Mouse (Mus musculus) testis, postnatal 10 days (tissue): ENCODE measurements around the gene Lyrm2.

ENCODE experiments used
- DNase-seq: peaks from one replicate; pipeline ENCODE4 v3.0.0; 2021; ENCODE audit warnings: low spot score

The Lyrm2 gene

GRCm38 (mm10) chr4:32799966-32800576, at the start of gene Lyrm2:
Gene Lyrm2 (plus strand): TSS chr4:32800253.
- DNase-seq, result peak; percentile 82

GRCm38 (mm10) chr4:32750711-32751110, 49.3 kb upstream of the Lyrm2 start:
- no peak for DNase-seq

- DNase-seq, result no peak
Observed at GRCm38 (mm10) chr4:32757430-32757829, 42.6 kb upstream of the Lyrm2 start.

- DNase-seq, result no peak
Observed at GRCm38 (mm10) chr4:32767471-32767870, 32.6 kb upstream of the Lyrm2 start.

- DNase-seq, result no peak
Observed at GRCm38 (mm10) chr4:32768046-32768445, 32.0 kb upstream of the Lyrm2 start.

GRCm38 (mm10) chr4:32770284-32770810, 29.7 kb upstream of the Lyrm2 start:
- no peak for DNase-seq

GRCm38 (mm10) chr4:32779996-32780395, 20.1 kb upstream of the Lyrm2 start:
- DNase-seq, result no peak

- no peak for DNase-seq
Observed at GRCm38 (mm10) chr4:32787110-32787509, 12.9 kb upstream of the Lyrm2 start.

- DNase-seq, result no peak
Observed at GRCm38 (mm10) chr4:32789020-32789419, 11.0 kb upstream of the Lyrm2 start.

- DNase-seq, result no peak
Observed at GRCm38 (mm10) chr4:32798976-32799375, 1.1 kb upstream of the Lyrm2 start.

- no peak for DNase-seq
Observed at GRCm38 (mm10) chr4:32800577-32801170, 621 bp downstream of the Lyrm2 start.

- DNase-seq, result no peak
Observed at GRCm38 (mm10) chr4:32817478-32817877, 17.4 kb downstream of the Lyrm2 start.

- DNase-seq, result no peak
Observed at GRCm38 (mm10) chr4:32820676-32821075, 20.6 kb downstream of the Lyrm2 start.

- no peak for DNase-seq
Observed at GRCm38 (mm10) chr4:32824254-32824653, 24.2 kb downstream of the Lyrm2 start.

GRCm38 (mm10) chr4:32826925-32827324, 26.9 kb downstream of the Lyrm2 start:
- no peak for DNase-seq

GRCm38 (mm10) chr4:32828385-32829077, 28.5 kb downstream of the Lyrm2 start:
- DNase-seq, result no peak

- DNase-seq, result no peak
Observed at GRCm38 (mm10) chr4:32829316-32829715, 29.3 kb downstream of the Lyrm2 start.

- DNase-seq, result no peak
Observed at GRCm38 (mm10) chr4:32833494-32834282, 33.6 kb downstream of the Lyrm2 start.

GRCm38 (mm10) chr4:32834541-32834940, 34.5 kb downstream of the Lyrm2 start:
- no peak for DNase-seq

GRCm38 (mm10) chr4:32836071-32836470, 36.0 kb downstream of the Lyrm2 start:
- DNase-seq, result no peak

- no peak for DNase-seq
Observed at GRCm38 (mm10) chr4:32838401-32838800, 38.3 kb downstream of the Lyrm2 start.
